Mouse (Mus musculus) CH12.LX (cell line): Measurements from ENCODE around the gene Hpca. TPM values are rescaled to one million over a fixed set of nuclear protein-coding genes. Genes with fewer than 3 reads are reported as not detected.

ENCODE experiments used
- DNase-seq: peaks from one replicate; pipeline ENCODE4 v3.0.0-alpha.2; 2013; ENCODE audit errors: extremely low read depth
- H3K27ac ChIP-seq: 2 replicates; pipeline ENCODE4 v1.5.1; 2012; ENCODE audit warnings: low read depth, mild to moderate bottlenecking, control low read depth, moderate library complexity; ENCODE audit not compliant: insufficient read depth
- H3K27me3 ChIP-seq: replicated peaks from 2 replicates; pipeline ENCODE3; 2012; ENCODE audit warnings: inconsistent platforms
- H3K36me3 ChIP-seq, 2 experiments: replicated peaks in 1 of 2; 2 replicates each; pipeline versions ENCODE3 to v1.6.1; 2012; ENCODE audit warnings: inconsistent platforms in 1 of 2, low read length in 1 of 2, mild to moderate bottlenecking in 1 of 2, mixed read lengths in 1 of 2, moderate library complexity in 1 of 2; ENCODE audit not compliant: control insufficient read depth in 1 of 2, insufficient read depth in 1 of 2
- H3K4me1 ChIP-seq, 2 experiments: 2 replicates each; pipeline ENCODE4 v1.6.1; 2012; ENCODE audit warnings: inconsistent platforms in 1 of 2, moderate library complexity in 1 of 2; ENCODE audit not compliant: insufficient read depth in 2 of 2, control insufficient read depth in 1 of 2
- H3K4me2 ChIP-seq: 2 replicates; pipeline ENCODE4 v1.6.1; 2012; ENCODE audit warnings: low read depth, mild to moderate bottlenecking, control low read depth; ENCODE audit not compliant: poor library complexity, insufficient read depth, severe bottlenecking
- H3K4me3 ChIP-seq, 3 experiments: fragments of 150-350 bp in 1 of 3; sonication (generic) in 1 of 3; replicated peaks in 1 of 3; 2 replicates each; pipeline versions ENCODE3 to v1.5.1; 2011 to 2012; ENCODE audit warnings: low read depth in 2 of 3, low read length in 2 of 3, mild to moderate bottlenecking in 2 of 3, moderate library complexity in 2 of 3, control low read depth in 1 of 3, improper control_type of control experiment in 1 of 3, inconsistent platforms in 1 of 3, mixed read lengths in 1 of 3; ENCODE audit not compliant: poor library complexity in 1 of 3
- H3K79me2 ChIP-seq: replicated peaks from 2 replicates; pipeline ENCODE4 v1.6.1; 2012; ENCODE audit warnings: mild to moderate bottlenecking, moderate library complexity; ENCODE audit not compliant: control insufficient read depth, poor library complexity, insufficient read depth, severe bottlenecking; ENCODE audit errors: extremely low read depth
- H3K9ac ChIP-seq: 2 replicates; pipeline ENCODE4 v1.6.1; 2012; ENCODE audit warnings: low read depth, mild to moderate bottlenecking, control low read depth, moderate library complexity; ENCODE audit not compliant: insufficient read depth
- H3K9me3 ChIP-seq: replicated peaks from 2 replicates; pipeline ENCODE3; 2012; ENCODE audit warnings: low read length, inconsistent platforms, mixed read lengths
- BHLHE40 ChIP-seq: IDR thresholded peaks from 2 replicates; pipeline ENCODE4 v1.6.1; 2011; ENCODE audit warnings: mild to moderate bottlenecking, low read depth, low read length, improper control_type of control experiment
- CHD2 ChIP-seq: IDR thresholded peaks from 2 replicates; pipeline ENCODE4 v1.6.1; 2011; ENCODE audit warnings: low read length, improper control_type of control experiment
- CTCF ChIP-seq, 2 experiments: IDR thresholded peaks in 1 of 2; conservative IDR thresholded peaks in 1 of 2; 2 replicates each; pipeline ENCODE4 v1.5.1; 2011 to 2012; ENCODE audit warnings: low read depth in 2 of 2, low read length in 2 of 2, improper control_type of control experiment in 1 of 2, inconsistent platforms in 1 of 2, mild to moderate bottlenecking in 1 of 2, moderate library complexity in 1 of 2
- ELF1 ChIP-seq: IDR thresholded peaks from 2 replicates; pipeline ENCODE4 v1.6.1; 2014; ENCODE audit warnings: low read depth, mild to moderate bottlenecking, inconsistent platforms, low read length, improper control_type of control experiment
- EP300 ChIP-seq: IDR thresholded peaks from 2 replicates; pipeline ENCODE4 v1.6.1; 2011; ENCODE audit warnings: low read length, improper control_type of control experiment
- ETS1 ChIP-seq: conservative IDR thresholded peaks from 2 replicates; pipeline ENCODE4 v1.6.1; 2012; ENCODE audit warnings: low read depth, mild to moderate bottlenecking, inconsistent platforms, low read length, improper control_type of control experiment, moderate library complexity
- GABPA ChIP-seq: IDR thresholded peaks from 2 replicates; pipeline ENCODE4 v1.6.1; 2012; ENCODE audit warnings: low read depth, low read length, improper control_type of control experiment, inconsistent platforms; ENCODE audit not compliant: insufficient replicate concordance
- IRF4 ChIP-seq: IDR thresholded peaks from 2 replicates; pipeline ENCODE4 v1.6.1; 2014; ENCODE audit warnings: low read depth, mild to moderate bottlenecking, inconsistent platforms, low read length, improper control_type of control experiment
- JUN ChIP-seq: IDR thresholded peaks from 2 replicates; pipeline ENCODE4 v1.6.1; 2011; ENCODE audit warnings: low read depth, mild to moderate bottlenecking, low read length, improper control_type of control experiment, moderate library complexity; ENCODE audit not compliant: insufficient read depth
- MAFK ChIP-seq: IDR thresholded peaks from 2 replicates; pipeline ENCODE4 v1.6.1; 2011; ENCODE audit warnings: low read length, improper control_type of control experiment; ENCODE audit not compliant: insufficient replicate concordance
- MAX ChIP-seq: IDR thresholded peaks from 2 replicates; pipeline ENCODE4 v1.6.1; 2011; ENCODE audit warnings: low read length, improper control_type of control experiment
- MAZ ChIP-seq: IDR thresholded peaks from 2 replicates; pipeline ENCODE4 v1.6.1; 2012; ENCODE audit warnings: low read depth, mild to moderate bottlenecking, inconsistent platforms, low read length, improper control_type of control experiment, moderate library complexity
- MEF2A ChIP-seq: IDR thresholded peaks from 2 replicates; pipeline ENCODE4 v1.6.1; 2014; ENCODE audit warnings: low read depth, mild to moderate bottlenecking, inconsistent platforms, low read length, improper control_type of control experiment, borderline replicate concordance
- MXI1 ChIP-seq: IDR thresholded peaks from 2 replicates; pipeline ENCODE4 v1.6.1; 2011; ENCODE audit warnings: mild to moderate bottlenecking, low read depth, low read length, improper control_type of control experiment
- MYC ChIP-seq: IDR thresholded peaks from 2 replicates; pipeline ENCODE4 v1.6.1; 2011; ENCODE audit warnings: low read depth, mild to moderate bottlenecking, improper control_type of control experiment, low read length
- NELFE ChIP-seq: IDR thresholded peaks from 2 replicates; pipeline ENCODE4 v1.6.1; 2011; ENCODE audit warnings: low read depth, low read length, improper control_type of control experiment
- NRF1 ChIP-seq: IDR thresholded peaks from 2 replicates; pipeline ENCODE4 v1.6.1; 2014; ENCODE audit warnings: low read depth, mild to moderate bottlenecking, inconsistent platforms, low read length, improper control_type of control experiment, moderate library complexity
- PAX5 ChIP-seq: IDR thresholded peaks from 2 replicates; pipeline ENCODE4 v1.6.1; 2012; ENCODE audit warnings: low read length, inconsistent platforms, mixed read lengths
- RAD21 ChIP-seq: IDR thresholded peaks from 2 replicates; pipeline ENCODE4 v1.6.1; 2011; ENCODE audit warnings: low read depth, mild to moderate bottlenecking, low read length, improper control_type of control experiment, moderate library complexity
- RCOR1 ChIP-seq: conservative IDR thresholded peaks from 2 replicates; pipeline ENCODE4 v1.6.1; 2012; ENCODE audit warnings: low read depth, mild to moderate bottlenecking, inconsistent platforms, low read length, improper control_type of control experiment
- SMC3 ChIP-seq: IDR thresholded peaks from 2 replicates; pipeline ENCODE4 v1.6.1; 2011; ENCODE audit warnings: low read depth, low read length, improper control_type of control experiment
- TBP ChIP-seq: conservative IDR thresholded peaks from 2 replicates; pipeline ENCODE4 v1.6.1; 2011; ENCODE audit warnings: low read depth, low read length, improper control_type of control experiment
- TCF12 ChIP-seq: IDR thresholded peaks from 2 replicates; pipeline ENCODE4 v1.6.1; 2014; ENCODE audit warnings: low read depth, mild to moderate bottlenecking, inconsistent platforms, low read length, improper control_type of control experiment
- UBTF ChIP-seq: IDR thresholded peaks from 2 replicates; pipeline ENCODE4 v1.6.1; 2012; ENCODE audit warnings: low read depth, mild to moderate bottlenecking, inconsistent platforms, low read length, improper control_type of control experiment, moderate library complexity
- USF2 ChIP-seq: conservative IDR thresholded peaks from 2 replicates; pipeline ENCODE4 v1.6.1; 2011; ENCODE audit warnings: low read depth, low read length, improper control_type of control experiment
- ZC3H11A ChIP-seq: IDR thresholded peaks from 2 replicates; pipeline ENCODE4 v1.6.1; 2012; ENCODE audit warnings: low read depth, mild to moderate bottlenecking, inconsistent platforms, low read length, improper control_type of control experiment
- ZKSCAN1 ChIP-seq: IDR thresholded peaks from 2 replicates; pipeline ENCODE4 v1.6.1; 2012; ENCODE audit warnings: low read depth, inconsistent platforms, low read length, improper control_type of control experiment, borderline replicate concordance
- ZMIZ1 ChIP-seq: IDR thresholded peaks from 2 replicates; pipeline ENCODE4 v1.6.1; 2012; ENCODE audit warnings: low read depth, mild to moderate bottlenecking, inconsistent platforms, low read length, improper control_type of control experiment
- dilution Hi-C: fragments of 300-500 bp; cut with MboI; formaldehyde crosslinking; loops from 2 replicates; pipeline ENCODE4 v1.14.3; 2020; ENCODE audit warnings: low sequenced_read_pairs; ENCODE audit not compliant: extremely low pct_unique_long_range_greater_than_20kb, extremely low pct_ligation_motif_present
- in situ Hi-C: fragments of 300-500 bp; cut with MboI; formaldehyde crosslinking; loops from 3 replicates; pipeline ENCODE4 v1.14.3; 2019; ENCODE audit warnings: low sequenced_read_pairs, low pct_ligation_motif_present, low pct_unique_long_range_greater_than_20kb, mixed read lengths
- polyA plus RNA-seq: library from polyadenylated mRNA; unstranded; fragments of >175 nt; gene quantifications from 2 replicates; pipeline ENCODE4 v1.2.1, GENCODE M21; 2012; ENCODE audit warnings: low read depth; ENCODE audit not compliant: insufficient read length
- total RNA-seq, 2 experiments: library from RNA; depleted of rRNA; stranded (reverse); fragments of 300-350 nt in 1 of 2; fragments of >200 nt in 1 of 2; gene quantifications; 2 replicates each; pipeline ENCODE4 v1.2.3; 2012 to 2014

The Hpca gene
- total and polyA plus RNA-seq, 3 experiments: 1.3 to 28.5 (median 2.9) TPM

- dilution Hi-C loops: no loop called here
- H3K4me1 ChIP-seq: peaks cover 13 to 43% of the 10 kb centered on the region in 2 experiments
- peaks cover 0 to 4% of the 10 kb centered on the region in 2 experiments for H3K36me3 ChIP-seq
- in situ Hi-C loops: loop anchor here (10.0 kb wide), 2 partner anchors 49 to 319 kb away; partner anchors contain the start of genes S100pbp and Yars
- TF ChIP-seq ELF1 (no peak), RCOR1 (no peak), EP300 (no peak), ETS1 (no peak), JUN (no peak), MXI1 (no peak), ZKSCAN1 (no peak), CHD2 (no peak), ZMIZ1 (no peak), BHLHE40 (no peak), MAZ (no peak), TCF12 (no peak)
- H3K27ac ChIP-seq: no peak overlapping the region
- no peak overlapping the region for H3K4me2 ChIP-seq
- H3K9me3 ChIP-seq: no peaks in the 10 kb centered on the region
- DNase-seq: no peak
- H3K79me2 ChIP-seq: no peaks in the 10 kb centered on the region
- no peak overlapping the region for H3K4me3 ChIP-seq
- H3K27me3 ChIP-seq: peaks cover 31% of the 10 kb centered on the region
- H3K9ac ChIP-seq: no peak overlapping the region
These were observed 13.8 kb upstream of the Hpca start for GRCm38 (mm10) chr4:129135637-129136036.

GRCm38 (mm10) chr4:129134799-129135585 lies 13.2 kb upstream of the Hpca start:
- DNase-seq: peak; percentile 60
- Histone ChIP-seq H3K4me2 (no peak overlapping the region), H3K9ac (no peak overlapping the region), H3K36me3 (peaks cover 0 to 4% of the 10 kb centered on the region in 2 experiments), H3K4me1 (peaks cover 16 to 48% of the 10 kb centered on the region in 2 experiments), H3K27me3 (peaks cover 31% of the 10 kb centered on the region), H3K79me2 (no peaks in the 10 kb centered on the region), H3K9me3 (no peaks in the 10 kb centered on the region), H3K27ac (no peak overlapping the region), H3K4me3 (no peak overlapping the region)
- in situ Hi-C loops (loop anchor here (10.0 kb wide), 2 partner anchors 50 to 320 kb away; partner anchors contain the start of genes S100pbp and Yars), dilution Hi-C loops (no loop called here)
- TF ChIP-seq TBP (no peak), PAX5 (no peak), MAZ (0 out of 2 replicates have a peak, but pooled peaks have one; percentile 35), UBTF (no peak), BHLHE40 (no peak), MXI1 (no peak), SMC3 (peak; percentile 69), ZMIZ1 (no peak), GABPA (no peak), MAFK (no peak), IRF4 (no peak), CTCF (conservative IDR thresholded peaks at IDR 0.05 in 1 of 2, IDR thresholded peaks at IDR 0.05 in 1 of 2; ENCODE audit: low read depth in 2 of 2, low read length in 2 of 2) (peak; percentile 71 to 77), ZC3H11A (no peak), RAD21 (peak; percentile 42), MAX (no peak), RCOR1 (no peak), USF2 (no peak), MYC (no peak), EP300 (no peak), NRF1 (no peak), MEF2A (no peak), NELFE (no peak), JUN (no peak), TCF12 (no peak)
